Mouse (Mus musculus) ovary, adult 18-20 months (tissue): Measurements from ENCODE around the gene Pole2.
"Not testable (repeated sequence)": the region's sequence is repeated elsewhere in the genome, so short reads cannot be mapped to it uniquely, and the experiment has no call there.

Source experiments
- DNase-seq: peaks from one replicate; pipeline ENCODE4 v3.0.0; 2022; ENCODE audit warnings: low spot score, mixed read lengths

Pole2 gene

DNA sequence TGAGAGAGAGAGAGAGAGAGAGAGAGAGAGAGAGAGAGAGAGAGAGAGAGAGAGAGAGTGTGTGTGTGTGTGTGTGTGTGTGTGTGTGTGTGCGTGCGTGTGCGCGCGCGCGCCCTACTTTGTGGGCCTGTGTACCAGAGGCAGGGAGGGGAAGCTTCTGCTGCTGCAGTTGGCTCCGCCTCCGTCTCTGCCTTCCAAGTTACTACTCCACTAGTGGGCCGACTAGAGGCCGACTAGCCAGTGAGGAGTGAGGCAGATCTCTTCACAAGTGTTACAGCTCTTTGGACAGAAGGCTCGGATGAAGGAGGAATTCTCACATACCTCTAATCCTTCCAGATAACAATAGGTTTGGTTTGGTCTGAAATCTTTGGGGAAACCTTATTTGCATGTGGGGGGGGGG lies 48.6 kb downstream of the Pole2 start:
- no peak for DNase-seq

DNA sequence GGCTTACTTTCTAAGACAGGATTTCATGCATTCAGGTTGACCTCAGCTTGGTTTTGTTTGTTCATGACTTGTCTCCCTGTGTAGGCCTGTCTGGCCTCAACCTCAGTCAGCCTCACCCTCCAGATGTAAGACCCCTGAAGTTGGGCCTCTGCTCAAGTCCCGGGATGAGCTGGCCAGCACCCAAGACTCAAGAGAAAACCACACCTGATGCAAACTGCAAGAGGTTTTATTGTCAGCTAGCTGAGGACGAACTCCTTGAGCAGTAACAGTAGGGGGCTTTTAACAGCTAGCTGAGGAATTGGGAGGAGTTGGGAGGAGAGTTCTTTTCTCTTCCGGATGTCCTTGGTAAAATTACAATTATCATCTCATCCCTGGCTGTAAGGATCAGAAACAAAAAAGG lies 50.5 kb downstream of the Pole2 start:
- no peak for DNase-seq

DNA sequence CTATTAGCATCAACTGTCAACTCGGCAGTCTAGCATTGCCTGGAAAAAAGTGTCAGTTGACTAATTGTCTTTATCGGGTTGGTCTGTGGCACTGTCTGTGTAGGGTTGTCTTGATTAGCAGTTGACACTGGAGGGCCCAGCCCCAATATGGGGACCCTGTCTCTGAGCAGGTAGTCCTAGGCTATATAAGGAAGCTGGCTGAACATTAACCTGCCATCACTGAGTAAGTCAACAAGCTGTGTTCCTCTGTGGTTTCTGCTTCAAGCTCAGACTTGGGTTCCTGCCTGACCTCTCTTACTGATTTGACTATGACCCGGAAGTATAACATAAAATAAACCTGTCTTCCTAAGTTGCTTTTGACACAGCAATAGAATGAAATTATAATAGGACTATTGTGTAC lies 52.0 kb downstream of the Pole2 start:
- no peak for DNase-seq

DNA sequence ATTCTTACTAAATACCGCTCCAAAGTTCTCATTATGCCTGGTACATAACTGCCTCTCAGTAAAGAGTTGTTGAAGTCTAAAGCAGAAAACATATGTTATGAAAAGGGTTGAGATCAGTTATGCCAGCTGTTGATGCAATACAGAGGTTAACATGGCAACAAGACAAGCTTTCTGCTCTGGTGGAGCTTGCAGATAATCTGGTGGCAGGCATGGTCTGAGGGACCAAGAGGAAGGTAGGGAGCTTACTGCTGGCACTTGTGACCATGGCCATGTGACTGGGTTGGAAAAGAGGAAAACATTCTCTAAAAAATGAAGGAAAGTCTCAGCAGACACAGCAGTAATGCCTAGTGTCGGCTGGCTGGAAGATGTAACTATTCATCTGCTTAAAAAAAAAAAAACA lies 56.7 kb downstream of the Pole2 start:
- no peak for DNase-seq

DNA sequence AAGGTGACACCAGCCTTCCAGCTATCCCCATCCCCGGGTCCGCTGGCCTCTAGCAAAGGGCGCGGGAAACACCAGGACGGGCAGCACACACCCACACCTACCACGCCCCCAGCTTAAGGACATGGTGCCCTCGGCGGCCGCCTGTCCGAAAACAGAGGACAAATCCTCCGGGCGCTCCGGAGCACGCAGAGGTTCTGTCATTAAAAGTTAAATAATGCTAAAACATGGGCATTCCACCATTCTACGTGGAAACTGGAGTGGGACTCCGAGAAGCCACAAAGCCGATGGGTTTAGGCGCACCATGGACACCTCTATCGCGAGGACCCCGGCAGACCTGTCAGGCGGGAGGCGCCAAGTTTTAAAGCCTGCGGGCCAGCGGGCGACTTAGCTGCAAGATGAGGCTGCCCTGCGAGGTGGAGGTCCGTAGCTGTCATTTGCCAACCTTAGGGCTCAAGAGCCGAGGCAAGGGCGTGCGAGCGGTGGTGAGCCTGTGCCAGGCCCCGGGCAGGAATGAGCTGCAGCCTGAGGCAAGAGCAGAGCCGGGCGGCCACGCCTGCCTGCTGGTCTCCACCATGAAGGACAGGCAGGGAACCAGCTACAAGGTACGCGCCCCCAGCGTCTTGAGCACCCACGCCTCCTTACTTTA lies 59.4 kb downstream of the Pole2 start, which contains the start of gene Lrr1:
TSS of gene Lrr1 (plus strand) at position 354 of the 646 bp plus-strand sequence.
- peak; percentile 67 for DNase-seq

DNA sequence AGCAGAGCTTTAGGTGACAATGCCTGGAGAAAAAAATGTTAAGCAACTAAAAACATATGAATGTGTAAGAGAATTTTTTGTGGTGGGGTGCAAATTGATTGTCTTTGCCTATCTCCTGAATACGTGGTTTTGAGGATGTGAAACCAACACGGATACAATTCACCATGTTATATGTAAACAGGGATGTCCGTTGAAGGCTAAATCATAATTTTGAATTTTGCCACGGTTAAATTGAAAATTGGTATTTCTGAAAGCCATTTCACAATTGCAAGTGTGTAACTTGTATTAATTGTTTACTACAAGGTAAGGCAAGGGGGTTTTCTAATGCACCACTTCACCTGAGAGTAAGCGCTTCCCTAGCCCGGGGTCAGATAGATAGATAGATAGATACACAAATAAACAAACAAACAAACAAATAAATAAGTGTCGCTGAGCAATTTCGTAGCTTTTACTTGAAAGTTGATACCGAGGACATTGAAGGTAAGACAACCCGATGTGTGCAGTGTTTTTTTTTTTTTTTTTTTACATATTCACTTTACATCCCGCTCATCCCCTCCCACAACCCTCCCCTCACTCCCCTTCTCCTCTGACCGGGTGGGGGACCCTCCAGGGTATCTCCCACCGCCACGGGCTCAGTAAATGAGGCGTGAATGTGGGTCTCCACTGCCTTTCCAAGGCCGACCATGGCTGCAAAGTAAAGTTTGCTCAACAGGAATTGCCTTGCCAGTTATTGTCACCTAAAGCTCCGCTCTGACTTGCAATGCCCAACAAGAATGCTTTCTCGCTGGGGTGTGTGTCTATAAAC lies 60.1 kb downstream of the Pole2 start:
- DNase-seq, result no peak

DNA sequence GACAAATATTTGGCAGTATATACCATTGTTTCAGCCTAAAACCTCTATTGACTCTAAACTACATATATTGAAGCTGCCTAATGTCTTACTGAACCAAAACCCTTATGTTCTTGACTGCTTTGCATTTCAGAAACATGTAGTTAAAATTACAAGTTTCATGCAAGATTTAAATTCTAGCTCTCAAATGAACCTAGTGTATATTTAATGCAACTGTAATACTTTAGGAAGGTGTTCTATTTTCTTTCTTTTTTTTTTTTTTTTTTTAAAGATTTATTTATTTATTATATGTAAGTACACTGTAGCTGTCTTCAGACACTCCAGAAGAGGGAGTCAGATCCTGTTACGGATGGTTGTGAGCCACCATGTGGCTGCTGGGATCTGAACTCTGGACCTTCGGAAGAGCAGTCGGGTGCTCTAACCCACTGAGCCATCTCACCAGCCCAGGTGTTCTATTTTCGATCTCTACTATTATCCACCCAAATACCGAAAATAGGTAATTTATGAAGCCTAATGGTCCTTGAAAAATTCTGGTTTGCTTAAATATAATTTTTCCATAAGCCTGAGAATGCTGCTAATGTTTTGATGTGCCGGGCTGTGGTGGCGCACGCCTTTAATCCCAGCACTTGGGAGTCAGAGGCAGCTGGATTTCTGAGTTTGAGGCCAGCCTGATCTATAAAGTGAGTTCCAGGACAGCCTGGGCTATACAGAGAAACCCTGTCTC lies 61.0 kb downstream of the Pole2 start:
- not testable (repeated sequence) for DNase-seq

DNA sequence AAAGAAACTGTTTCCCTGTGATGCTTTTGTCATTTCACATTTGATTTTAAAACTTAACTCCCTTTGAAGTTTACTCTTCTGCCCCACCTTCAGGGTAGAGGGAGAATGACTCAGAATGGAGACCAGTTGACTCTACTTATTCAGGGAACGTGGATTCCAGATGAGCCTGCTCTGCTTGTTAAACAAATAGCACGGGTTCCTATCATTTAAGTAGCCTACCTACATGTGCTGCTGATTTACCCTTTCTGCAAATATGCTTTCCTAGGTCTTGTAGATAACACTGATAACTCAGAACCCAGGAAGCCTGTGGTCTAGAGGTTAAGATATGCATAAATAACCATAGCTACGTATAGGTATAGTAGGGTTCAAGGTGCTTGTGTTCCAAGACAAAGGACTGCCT lies 63.1 kb downstream of the Pole2 start:
- DNase-seq, result no peak

DNA sequence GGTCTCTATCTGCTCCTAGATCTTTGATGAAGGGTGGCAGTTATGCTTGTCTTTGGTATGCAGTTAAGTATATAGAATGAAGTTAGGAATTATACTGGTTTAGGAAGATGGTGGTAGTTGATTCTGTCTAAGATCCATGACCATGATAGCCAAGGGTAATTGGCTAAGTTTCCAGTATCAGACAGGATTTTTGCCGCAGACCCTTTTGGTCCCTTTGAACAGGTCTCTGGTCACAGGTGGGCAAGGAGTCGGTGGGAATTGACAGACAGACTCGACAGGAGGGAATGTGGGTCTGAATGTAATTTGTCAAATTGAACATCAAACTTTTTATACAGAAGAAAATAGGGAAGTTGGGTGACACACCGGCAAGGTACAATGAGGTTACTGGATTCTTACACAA lies 64.4 kb downstream of the Pole2 start:
- not testable (repeated sequence) for DNase-seq

DNA sequence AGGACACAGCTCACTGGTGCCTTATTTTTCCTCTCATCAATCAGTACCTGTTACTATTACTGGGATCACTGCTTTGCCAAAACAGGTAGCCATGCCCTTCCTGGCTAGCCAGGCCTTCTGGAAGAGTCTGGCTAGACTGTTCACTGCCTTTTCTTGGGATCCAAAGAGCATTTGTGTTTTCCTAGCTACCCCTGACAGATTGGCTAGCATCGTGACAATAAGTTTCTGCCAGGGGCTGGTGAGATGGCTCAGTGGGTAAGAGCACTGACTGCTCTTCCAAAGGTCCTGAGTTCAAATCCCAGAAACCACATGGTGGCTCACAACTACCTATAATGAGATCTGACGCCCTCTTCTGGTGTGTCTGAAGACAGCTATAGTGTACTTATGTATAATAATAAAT lies 67.3 kb downstream of the Pole2 start:
- DNase-seq, result not testable (repeated sequence)

DNA sequence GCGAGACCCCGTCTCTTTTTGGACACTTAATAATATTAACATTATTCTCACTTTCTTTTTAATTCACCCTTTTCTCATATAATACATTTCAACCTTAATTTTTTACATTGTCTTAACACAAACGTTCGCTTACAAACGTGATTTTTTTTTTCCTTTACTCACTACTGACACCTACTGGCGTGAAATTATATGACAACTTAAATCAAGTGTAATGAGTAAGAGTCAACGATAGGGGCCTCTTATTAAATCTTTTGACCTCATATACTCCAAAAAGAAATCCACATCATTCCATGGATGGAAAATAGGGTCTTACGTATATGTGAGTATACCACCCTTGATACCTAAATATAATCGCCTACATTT lies 68.4 kb downstream of the Pole2 start:
- no peak for DNase-seq

DNA sequence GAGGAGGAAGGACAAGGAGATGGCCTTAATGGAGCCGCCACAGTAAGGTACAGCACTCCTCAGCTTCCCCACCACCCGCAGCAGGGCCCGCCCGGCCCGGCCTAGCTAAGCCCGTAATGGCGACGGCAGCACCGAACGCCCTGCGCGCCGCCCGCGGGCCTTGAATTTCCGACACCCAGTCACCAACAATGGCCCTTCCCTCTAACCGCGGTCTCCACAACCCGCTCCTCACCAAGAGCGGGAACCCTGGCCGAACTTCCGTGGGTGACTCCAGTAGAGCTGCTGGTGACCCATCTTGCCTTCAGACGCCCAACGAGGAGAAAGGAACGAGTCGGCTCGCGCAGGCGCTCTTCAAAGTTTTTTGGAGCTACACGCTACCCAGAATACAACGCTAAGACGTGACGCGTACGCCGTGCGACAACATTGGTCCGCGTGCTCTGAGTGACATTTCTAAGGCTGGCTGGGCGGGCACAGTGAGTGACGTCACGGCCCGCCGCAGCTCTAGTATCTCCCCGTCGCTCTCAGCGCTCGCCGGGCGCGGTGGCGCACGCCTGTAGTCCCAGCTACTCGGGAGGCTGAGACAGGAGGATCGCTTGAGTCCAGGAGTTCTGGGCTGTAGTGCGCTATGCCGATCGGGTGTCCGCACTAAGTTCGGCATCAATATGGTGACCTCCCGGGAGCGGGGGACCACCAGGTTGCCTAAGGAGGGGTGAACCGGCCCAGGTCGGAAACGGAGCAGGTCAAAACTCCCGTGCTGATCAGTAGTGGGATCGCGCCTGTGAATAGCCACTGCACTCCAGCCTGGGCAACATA lies 69.0 kb downstream of the Pole2 start, which contains the start of gene Rps29:
TSS of gene Rps29 (minus strand) at position 422 of the 813 bp plus-strand sequence.
- peak; percentile 96 for DNase-seq

DNA sequence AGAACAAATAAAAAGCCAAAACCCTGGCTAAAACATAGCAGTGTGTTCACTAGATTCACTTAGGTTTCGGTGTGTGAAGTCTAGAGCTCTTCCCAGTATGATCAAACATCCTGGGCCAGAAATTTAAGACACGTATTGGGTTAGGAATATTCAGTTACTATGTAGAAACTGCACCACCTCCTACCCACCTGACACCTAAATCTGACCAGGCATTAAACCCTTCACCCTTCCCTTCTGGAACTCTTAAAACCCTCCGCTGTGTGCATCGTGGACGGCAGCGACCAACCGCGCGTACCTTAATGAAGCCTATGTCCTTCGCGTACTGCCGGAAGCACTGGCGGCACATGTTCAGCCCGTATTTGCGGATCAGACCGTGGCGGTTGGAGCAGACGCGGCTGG lies 69.6 kb downstream of the Pole2 start:
- no peak for DNase-seq

DNA sequence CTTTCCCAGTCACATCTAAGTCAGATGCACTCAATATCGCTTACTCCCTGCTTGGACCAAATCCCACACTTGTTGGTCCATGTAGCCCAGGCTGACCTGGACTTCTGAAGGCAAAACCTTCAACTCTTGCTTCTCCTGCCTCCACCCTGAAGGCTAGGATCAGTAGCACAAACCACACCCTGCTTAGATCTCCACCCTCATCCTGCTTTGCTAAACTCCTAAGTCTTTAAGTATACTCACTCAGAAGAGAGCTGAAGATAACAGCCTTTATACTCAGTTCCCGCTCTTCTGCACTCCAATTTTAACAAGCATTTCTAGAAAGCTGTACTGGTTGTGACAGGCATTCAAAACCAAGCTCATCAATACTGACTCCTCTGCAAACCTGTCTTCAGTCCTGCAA lies 70.9 kb downstream of the Pole2 start:
- no peak for DNase-seq

DNA sequence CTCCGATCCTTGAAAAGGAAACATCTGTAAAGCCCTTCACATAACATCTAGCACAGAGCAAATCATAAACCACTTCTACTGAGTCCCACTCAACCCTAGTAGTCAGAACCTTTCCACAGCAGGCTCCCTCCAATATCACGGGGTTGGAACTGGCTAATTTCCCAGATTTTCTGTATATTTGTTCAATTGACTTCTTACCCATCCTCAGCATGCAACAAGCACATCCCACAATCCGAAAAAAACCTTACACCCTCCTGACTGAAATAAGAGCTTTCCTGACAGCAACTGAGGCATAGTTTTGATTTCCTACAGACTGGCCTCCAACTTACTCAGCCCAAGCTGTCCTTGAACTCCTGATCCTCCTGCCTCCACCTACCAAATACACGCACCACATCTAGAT lies 71.6 kb downstream of the Pole2 start:
- DNase-seq, result no peak

DNA sequence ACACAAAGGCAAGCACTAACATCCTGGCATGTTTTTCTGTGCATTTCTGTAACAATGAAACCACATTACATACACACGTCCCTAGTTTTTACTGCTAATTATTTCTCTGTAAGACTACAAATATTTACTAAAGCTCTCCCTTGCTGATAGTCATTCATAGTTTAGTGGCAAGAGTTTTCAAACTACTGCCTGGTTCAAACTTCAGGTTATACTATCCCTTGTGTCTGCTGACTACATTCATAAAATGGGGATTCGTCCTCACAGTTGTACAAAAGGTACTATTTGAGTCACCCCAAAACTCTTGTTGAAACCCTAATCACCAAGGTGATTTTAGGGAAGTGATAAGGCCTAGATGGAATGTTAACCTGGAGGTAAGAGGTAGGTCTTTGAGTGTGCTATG lies 72.1 kb downstream of the Pole2 start:
- no peak for DNase-seq
